Comparison of ENCODE assay signal across 10 mouse cellular contexts in the genomic region with DNA sequence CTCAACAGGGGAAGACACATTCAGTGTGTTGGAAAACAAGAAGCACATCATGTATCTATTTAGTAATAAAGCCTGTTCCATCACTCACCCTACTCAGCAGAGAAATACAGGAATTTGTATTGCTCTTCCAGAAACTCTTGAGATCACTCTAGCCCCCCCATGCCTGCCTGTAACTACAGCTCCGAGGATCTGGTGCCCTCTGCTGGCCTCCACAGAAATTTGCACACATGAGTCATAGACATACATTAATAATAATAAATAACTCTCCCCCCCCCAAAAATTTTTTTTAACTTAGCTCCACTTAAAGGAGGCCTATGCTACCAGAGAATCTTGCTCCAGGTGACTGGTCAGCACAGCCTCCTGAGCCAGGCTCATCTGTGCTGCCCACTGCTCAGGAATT. TPM values are rescaled to one million over a fixed set of nuclear protein-coding genes. Genes with fewer than 3 reads are reported as not detected.
A peak's percentile ranks its signal among the peaks of the same experiment; 100 is the strongest.
DNase-seq lines count a peak whose midpoint lies in the region; ATAC-seq and TF ChIP-seq lines count a peak whose summit lies in the region.
"Had no signal": no experiment of that assay in that cellular context is flagged by ENCODE, and none has a peak within 500 bp of the region (broad histone marks: within the 10 kb centered on the region; RNA-seq: fewer than 3 reads in every experiment).

No protein-coding gene starts in this region.

- no peak overlapping the region for H3K9ac ChIP-seq in heart, embryonic 11.5 days (ENCODE audit: low read depth, low read length)
- no peak overlapping the region for H3K9ac ChIP-seq in hindbrain, postnatal 0 days (replicated peaks; ENCODE audit: low read length)
- H3K9ac ChIP-seq: embryonic facial prominence, embryonic 13.5 days; stomach, embryonic 15.5 days had no signal

- H3K36me3 ChIP-seq in heart, embryonic 11.5 days (ENCODE audit: control insufficient read depth, insufficient read depth, low read length), result peaks cover 21% of the 10 kb centered on the region
- peaks cover 38% of the 10 kb centered on the region for H3K36me3 ChIP-seq in hindbrain, postnatal 0 days (ENCODE audit: insufficient read depth, low read length)

- H3K4me3 ChIP-seq in heart, embryonic 11.5 days (ENCODE audit: low read depth, low read length), result no peak overlapping the region
- H3K4me3 ChIP-seq in hindbrain, postnatal 0 days (ENCODE audit: low read length), result no peak overlapping the region
- H3K4me3 ChIP-seq: embryonic facial prominence, embryonic 13.5 days; stomach, embryonic 15.5 days had no signal

- no peaks in the 10 kb centered on the region for H3K27me3 ChIP-seq in heart, embryonic 11.5 days (ENCODE audit: control insufficient read depth, insufficient read depth, low read length)
- no peaks in the 10 kb centered on the region for H3K27me3 ChIP-seq in hindbrain, postnatal 0 days (ENCODE audit: insufficient read depth, low read length)
- H3K27me3 ChIP-seq: embryonic facial prominence, embryonic 13.5 days; stomach, embryonic 15.5 days had no signal

- peak; percentile 71 for TF ChIP-seq CTCF in hindbrain, postnatal 0 days (IDR thresholded peaks at IDR 0.05; ENCODE audit: low read depth)

- intact Hi-C loops in heart, postnatal 14 days (cut with DNase I), result loop anchor here (5.0 kb wide), 1 partner anchor 389 kb away; no protein-coding TSS in a partner anchor

- ATAC-seq in heart, embryonic 11.5 days (replicated peaks; ENCODE audit: insufficient number of reproducible peaks, low FRiP score, low TSS enrichment), result no peak
- ATAC-seq in hindbrain, postnatal 0 days, result no peak

- WGBS in heart, embryonic 11.5 days (ENCODE audit: insufficient replicate concordance), result 22% methylated on average over 1 of the region's 1 CpGs
- 10% methylated on average over 1 of the region's 1 CpGs for WGBS in hindbrain, postnatal 0 days

- peak; percentile 45 to 51 for DNase-seq in heart, postnatal 14 days
- peak; percentile 18 for DNase-seq in ovary, postnatal 36 days (ENCODE audit: low spot score)
- DNase-seq in ovary, postnatal 10 days (ENCODE audit: low spot score), result no peak
- DNase-seq in adrenal gland, postnatal 10 days, result peak; percentile 51
- peak; percentile 70 for DNase-seq in hindbrain, postnatal 0 days (ENCODE audit: low spot score)
- peak; percentile 63 for DNase-seq in retina, postnatal 1 day
- no peak for DNase-seq in urinary bladder, postnatal 36 days (ENCODE audit: low spot score in 2 of 2)

- H3K4me2 ChIP-seq in heart, embryonic 11.5 days, result no peak overlapping the region
- H3K4me2 ChIP-seq in hindbrain, postnatal 0 days (ENCODE audit: low read depth, low read length), result no peak overlapping the region
- H3K4me2 ChIP-seq: embryonic facial prominence, embryonic 13.5 days; stomach, embryonic 15.5 days had no signal

- no peak overlapping the region for H3K27ac ChIP-seq in heart, embryonic 11.5 days (ENCODE audit: low read depth, low read length)
- no peak overlapping the region for H3K27ac ChIP-seq in hindbrain, postnatal 0 days
- H3K27ac ChIP-seq: embryonic facial prominence, embryonic 13.5 days; stomach, embryonic 15.5 days had no signal

- no peaks in the 10 kb centered on the region for H3K9me3 ChIP-seq in heart, embryonic 11.5 days (replicated peaks; ENCODE audit: control insufficient read depth, low read length)
- no peaks in the 10 kb centered on the region for H3K9me3 ChIP-seq in hindbrain, postnatal 0 days (ENCODE audit: low read length)
- H3K9me3 ChIP-seq: embryonic facial prominence, embryonic 13.5 days; stomach, embryonic 15.5 days had no signal

- H3K4me1 ChIP-seq in heart, embryonic 11.5 days (ENCODE audit: control insufficient read depth, insufficient read depth, low read length), result no peaks in the 10 kb centered on the region; the same call in 1 of the 2 replicates
- H3K4me1 ChIP-seq in hindbrain, postnatal 0 days (ENCODE audit: insufficient read depth, low read length), result no peaks in the 10 kb centered on the region
- H3K4me1 ChIP-seq: embryonic facial prominence, embryonic 13.5 days; stomach, embryonic 15.5 days had no signal

RNA-seq across cellular contexts. Expression of gene Ttbk2, which starts 16.2 kb away (rescaled TPM):
- 10 to 100 TPM; 12.0 to 14.3 TPM for total RNA-seq in heart, postnatal 14 days (2021)
- 3.2 and 4.0 TPM in 2 replicates for polyA plus RNA-seq in heart, embryonic 11.5 days (2014; fragmentation: Nextera tagmentation; extraction: Ambion mirVana)
- 10 to 100 TPM; 10.8 to 14.1 TPM for total RNA-seq in adrenal gland, postnatal 10 days (2021)
- 60.1 and 63.7 TPM in 2 replicates for total RNA-seq in hindbrain, postnatal 0 days (2014; rRNA removed)
- 9.2 and 9.3 TPM in 2 replicates for polyA plus RNA-seq in hindbrain, postnatal 0 days (2015; fragmentation: Nextera tagmentation; extraction: Ambion mirVana)

RNA-seq across cellular contexts. Expression of gene Cdan1, which starts 16.6 kb away (rescaled TPM):
- 10 to 100 TPM; 15.7 to 17.1 TPM for total RNA-seq in heart, postnatal 14 days (2021)
- polyA plus RNA-seq in heart, embryonic 11.5 days (2014; fragmentation: Nextera tagmentation; extraction: Ambion mirVana), result 8.0 and 9.2 TPM in 2 replicates
- 10 to 100 TPM; 13.2 to 20.8 TPM for total RNA-seq in adrenal gland, postnatal 10 days (2021)
- 27.0 and 37.8 TPM in 2 replicates for total RNA-seq in hindbrain, postnatal 0 days (2014; rRNA removed)
- 4.9 and 5.9 TPM in 2 replicates for polyA plus RNA-seq in hindbrain, postnatal 0 days (2015; fragmentation: Nextera tagmentation; extraction: Ambion mirVana)

Comparison
In these comparisons a context has a peak if more than half of its experiments do, and no peak if none do; other contexts are left out.
1. DNase-seq: peak in heart, postnatal 14 days (2 of 2), ovary, postnatal 36 days (single experiment), adrenal gland, postnatal 10 days (single experiment), hindbrain, postnatal 0 days (single experiment) and retina, postnatal 1 day (single experiment); none in ovary, postnatal 10 days (single experiment) and urinary bladder, postnatal 36 days (0 of 2).